Mouse (Mus musculus) kidney, adult 2 months (tissue): ENCODE data around the gene Impdh2. TPM values are rescaled to one million over a fixed set of nuclear protein-coding genes. Genes with fewer than 3 reads are reported as not detected.

Source experiments
- DNase-seq: peaks from one replicate; pipeline ENCODE4 v3.0.0; 2021
- H3K27ac ChIP-seq: fragments of 200-500 bp; 2 replicates; pipeline ENCODE4 v1.5.1; 2012; ENCODE audit warnings: low read depth, low read length, control low read depth, inconsistent platforms; ENCODE audit not compliant: insufficient read depth
- H3K27me3 ChIP-seq: fragments of 200-500 bp; replicated peaks from 2 replicates; pipeline ENCODE4 v1.6.1; 2012; ENCODE audit warnings: mild to moderate bottlenecking, moderate library complexity, low read length, inconsistent platforms; ENCODE audit not compliant: control insufficient read depth, insufficient read depth
- H3K36me3 ChIP-seq: fragments of 200-500 bp; 2 replicates; pipeline ENCODE4 v1.6.1; 2012; ENCODE audit warnings: mild to moderate bottlenecking, moderate library complexity, low read length, inconsistent platforms; ENCODE audit not compliant: control insufficient read depth, insufficient read depth
- H3K4me1 ChIP-seq: fragments of 200-500 bp; 2 replicates; pipeline ENCODE4 v1.6.1; 2011; ENCODE audit warnings: low read length; ENCODE audit not compliant: control insufficient read depth, insufficient read depth
- H3K4me3 ChIP-seq: fragments of 200-500 bp; 2 replicates; pipeline ENCODE4 v1.5.1; 2011; ENCODE audit warnings: mild to moderate bottlenecking, low read depth, low read length, control low read depth; ENCODE audit not compliant: insufficient read depth
- CTCF ChIP-seq: fragments of 200-500 bp; conservative IDR thresholded peaks from 2 replicates; pipeline ENCODE4 v1.5.1; 2011; ENCODE audit warnings: low read depth, mild to moderate bottlenecking, control low read depth, low read length, moderate library complexity, mixed read lengths; ENCODE audit not compliant: insufficient read depth, insufficient read length
- POLR2A ChIP-seq: fragments of 200-500 bp; IDR thresholded peaks from one replicate; pipeline ENCODE4 v1.6.1; 2011; ENCODE audit warnings: low read depth, low read length, control low read depth
- WGBS: fragments of 180-500 bp; shearing (Covaris S2); methylation state at CpG from one replicate; pipeline ENCODE4 v1.1.7; 2018; 5-methylcytosine and 5-hydroxymethylcytosine counted together
- polyA plus RNA-seq: library from polyadenylated mRNA; depleted of rRNA; stranded (reverse); fragments of >200 nt; gene quantifications from 2 replicates; pipeline ENCODE4 v1.2.3, GENCODE M21; 2012

The Impdh2 gene
- polyA plus RNA-seq, 1 experiment = 60.0 TPM

DNA sequence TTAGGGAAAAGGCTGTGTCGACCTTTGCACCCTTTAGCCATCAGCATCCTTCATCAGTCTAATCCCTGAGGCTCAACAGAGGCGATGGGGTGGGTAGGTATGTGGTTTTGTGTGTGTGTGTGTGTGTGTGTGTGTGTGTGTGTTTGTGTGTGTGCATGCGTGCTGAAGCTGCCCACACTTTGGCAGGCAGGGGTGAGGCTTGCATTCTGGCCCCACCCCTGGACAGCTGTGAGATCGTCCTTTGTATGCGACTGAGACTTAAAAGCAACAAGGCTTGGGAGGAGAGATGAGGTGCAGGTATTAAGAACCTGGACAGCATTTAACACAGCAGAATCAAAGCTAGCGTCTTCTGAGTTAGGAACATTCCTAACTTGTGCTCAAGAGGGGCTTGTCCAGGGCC is 16.9 kb downstream of the Impdh2 start:
- H3K4me3 ChIP-seq = no peak overlapping the region
- TF ChIP-seq CTCF (no peak), POLR2A (no peak)
- WGBS = 58% methylated on average over 6 of the region's 6 CpGs
- DNase-seq = no peak
- H3K36me3 ChIP-seq = no peaks in the 10 kb centered on the region
- H3K27ac ChIP-seq = no peak overlapping the region
- H3K27me3 ChIP-seq = no peaks in the 10 kb centered on the region
- peaks cover 4% of the 10 kb centered on the region; the same call in 1 of the 2 replicates for H3K4me1 ChIP-seq

DNA sequence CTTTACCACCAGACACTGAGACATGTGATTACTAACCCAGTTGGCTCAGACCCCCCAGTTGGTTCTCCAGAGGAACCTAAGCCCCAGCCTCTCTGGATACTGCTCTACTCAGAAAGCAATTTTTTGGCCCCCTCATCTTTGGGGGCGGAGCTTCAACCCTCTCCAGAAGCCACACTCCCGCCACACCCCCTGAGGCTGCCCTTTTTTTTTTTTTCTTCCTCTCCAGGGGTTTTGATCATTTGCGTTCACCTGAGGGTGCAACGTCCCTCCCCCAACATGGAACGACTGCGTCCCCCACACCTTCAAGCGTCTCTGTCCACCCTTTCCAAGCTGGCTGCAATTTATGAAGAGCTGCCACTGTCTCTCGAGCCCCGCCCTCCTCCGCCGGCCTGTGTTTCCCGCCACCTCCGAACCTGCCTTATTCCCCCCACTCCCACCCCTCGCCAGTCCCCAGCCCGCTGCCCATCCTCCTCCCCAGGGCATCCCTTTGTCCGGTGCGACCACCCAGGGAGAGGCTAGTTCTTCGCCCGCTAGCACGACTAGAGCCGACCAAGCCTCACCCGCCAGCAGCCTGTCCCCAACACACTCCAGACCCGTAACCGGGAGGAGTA is 18.0 kb downstream of the Impdh2 start:
- peak; percentile 49 for DNase-seq
- Histone ChIP-seq H3K36me3 (no peaks in the 10 kb centered on the region), H3K4me1 (peaks cover 4% of the 10 kb centered on the region; the same call in 1 of the 2 replicates), H3K27me3 (no peaks in the 10 kb centered on the region), H3K4me3 (peak overlapping the region; percentile 83), H3K27ac (peak overlapping the region; percentile 66)
- TF ChIP-seq POLR2A (no peak), CTCF (no peak)
- under 1% methylated on average over 24 of the region's 24 CpGs for WGBS

- Histone ChIP-seq H3K36me3 (no peaks in the 10 kb centered on the region), H3K4me3 (peak within 1 kb of the TSS; percentile 83), H3K4me1 (peaks cover 4% of the 10 kb centered on the region; the same call in 1 of the 2 replicates), H3K27ac (peak within 1 kb of the TSS; percentile 66), H3K27me3 (no peaks in the 10 kb centered on the region)
- peak; percentile 97 for DNase-seq
- TF ChIP-seq POLR2A (peak; percentile 78), CTCF (no peak)
- 3% methylated on average over 51 of the region's 51 CpGs for WGBS
Measured at GRCm38 (mm10) chr9:108578545-108579343, 18.7 kb downstream of the Impdh2 start, which contains the start of gene Wdr6. Wdr6 (minus strand) TSS chr9:108578739.

DNA sequence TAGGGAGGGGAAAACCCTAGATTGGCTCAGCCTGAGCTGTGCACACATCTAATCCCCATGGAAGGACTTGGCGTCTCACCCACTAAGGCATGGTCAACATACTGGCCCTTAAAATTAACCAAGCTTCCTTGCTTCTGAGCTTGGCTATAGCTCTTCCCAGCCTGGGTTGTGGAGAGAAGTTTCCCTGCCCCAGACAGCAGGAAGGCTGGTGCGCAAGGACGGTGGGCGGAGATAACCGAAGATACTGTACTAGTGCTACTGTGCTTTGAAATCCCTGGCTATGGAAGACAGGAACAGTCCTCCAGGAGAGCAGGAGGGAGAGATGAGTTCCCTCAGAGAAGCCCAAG is 19.2 kb downstream of the Impdh2 start:
- no peaks in the 10 kb centered on the region for H3K36me3 ChIP-seq
- H3K4me3 ChIP-seq = peak overlapping the region; percentile 83; the same call in 1 of the 2 replicates
- no peaks in the 10 kb centered on the region for H3K27me3 ChIP-seq
- TF ChIP-seq CTCF (no peak), POLR2A (no peak)
- no peak for DNase-seq
- H3K4me1 ChIP-seq = peaks cover 4% of the 10 kb centered on the region; the same call in 1 of the 2 replicates
- no peak overlapping the region; the same call in 1 of the 2 replicates for H3K27ac ChIP-seq
- 72% methylated on average over 5 of the region's 5 CpGs for WGBS

DNA sequence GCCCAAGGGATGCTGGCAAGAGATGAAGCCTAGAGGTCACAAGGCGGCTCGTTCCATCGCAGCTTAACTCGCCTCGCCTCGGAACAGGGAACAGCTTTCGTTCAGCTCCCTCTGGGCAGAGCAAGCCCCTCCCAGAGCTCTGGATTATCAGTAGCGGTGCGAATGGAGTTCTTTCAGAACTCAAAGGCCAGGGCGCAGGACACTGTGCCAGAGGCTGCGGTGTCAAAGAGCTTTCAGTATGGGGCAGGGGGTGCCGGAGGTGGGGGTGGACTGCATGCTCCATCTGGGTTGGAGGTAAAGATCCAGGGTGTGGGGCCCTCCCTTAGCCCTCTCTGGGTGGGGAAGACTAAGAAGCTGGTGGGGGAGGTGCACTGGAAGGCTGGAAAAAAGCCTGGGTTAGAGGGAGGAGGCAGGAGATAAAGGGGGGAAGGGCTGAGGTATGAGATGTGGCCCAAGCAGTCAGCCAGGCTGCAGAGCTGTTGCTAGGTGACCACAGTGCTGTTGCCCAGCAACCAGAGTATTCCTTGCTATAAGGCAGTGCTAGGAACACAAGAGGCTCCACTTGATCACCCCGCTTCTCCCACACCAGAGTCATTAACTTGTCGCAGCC is 27.6 kb downstream of the Impdh2 start:
- Histone ChIP-seq H3K4me3 (no peak overlapping the region), H3K27me3 (no peaks in the 10 kb centered on the region), H3K4me1 (no peaks in the 10 kb centered on the region), H3K27ac (no peak overlapping the region), H3K36me3 (no peaks in the 10 kb centered on the region)
- TF ChIP-seq POLR2A (no peak), CTCF (no peak)
- DNase-seq = peak; percentile 44
- WGBS = 26% methylated on average over 14 of the region's 14 CpGs

DNA sequence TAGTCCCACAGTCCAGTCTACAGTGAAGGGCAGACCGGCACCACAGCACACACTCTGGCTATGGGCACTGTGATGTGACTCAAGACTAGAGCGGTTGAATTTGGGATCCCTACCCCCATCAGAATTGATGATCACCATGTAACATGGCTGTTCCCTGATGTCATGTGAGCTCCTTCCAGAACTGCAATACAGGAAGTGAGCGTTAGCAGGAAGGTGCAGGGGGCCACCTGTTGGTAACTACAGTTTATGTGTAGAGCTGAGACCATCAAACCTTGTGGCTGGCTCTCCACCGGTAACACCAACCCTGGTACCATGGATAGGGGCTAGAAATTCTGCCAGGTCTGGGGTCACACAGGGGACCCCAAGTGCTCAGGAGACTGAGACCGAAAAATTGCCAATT is 29.1 kb downstream of the Impdh2 start:
- Histone ChIP-seq H3K27me3 (no peaks in the 10 kb centered on the region), H3K4me1 (no peaks in the 10 kb centered on the region), H3K27ac (no peak overlapping the region), H3K36me3 (no peaks in the 10 kb centered on the region), H3K4me3 (no peak overlapping the region)
- 68% methylated on average over 5 of the region's 5 CpGs for WGBS
- TF ChIP-seq CTCF = no peak; the same call in 1 of the 2 replicates
- TF ChIP-seq POLR2A = no peak
- DNase-seq = no peak

GRCm38 (mm10) chr9:108591462-108591861 is 31.4 kb downstream of the Impdh2 start:
- no peaks in the 10 kb centered on the region for H3K36me3 ChIP-seq
- H3K27ac ChIP-seq = no peak overlapping the region
- no peaks in the 10 kb centered on the region for H3K27me3 ChIP-seq
- no peak overlapping the region for H3K4me3 ChIP-seq
- WGBS = 80% methylated on average over 4 of the region's 4 CpGs
- DNase-seq = no peak
- TF ChIP-seq CTCF = no peak
- no peak for TF ChIP-seq POLR2A
- no peaks in the 10 kb centered on the region for H3K4me1 ChIP-seq
